Mouse (Mus musculus) embryonic facial prominence, embryonic 15.5 days (tissue): ENCODE data around the gene Marveld2. TPM values are rescaled to one million over a fixed set of nuclear protein-coding genes. Genes with fewer than 3 reads are reported as not detected.

Source experiments
- ATAC-seq: fragments of 200-750 bp; cut with Nextera tagmentation; 2 replicates; pipeline ENCODE4 v1.8.0; 2017; ENCODE audit warnings: low read depth, moderate TSS enrichment; ENCODE audit not compliant: insufficient number of reproducible peaks, low FRiP score, low TSS enrichment
- H3K27ac ChIP-seq: fragments of 300-500 bp; sonication (generic); replicated peaks from 2 replicates; pipeline ENCODE4 v1.5.1; 2015; ENCODE audit warnings: mild to moderate bottlenecking, inconsistent platforms
- H3K27me3 ChIP-seq: fragments of 300-500 bp; sonication (generic); 2 replicates; pipeline ENCODE4 v1.6.1; 2015; ENCODE audit warnings: inconsistent platforms
- H3K36me3 ChIP-seq: fragments of 300-500 bp; sonication (generic); 2 replicates; pipeline ENCODE4 v1.6.1; 2015; ENCODE audit warnings: mild to moderate bottlenecking, inconsistent platforms
- H3K4me1 ChIP-seq: fragments of 300-500 bp; sonication (generic); 2 replicates; pipeline ENCODE4 v1.6.1; 2015; ENCODE audit warnings: inconsistent platforms
- H3K4me2 ChIP-seq: fragments of 300-500 bp; sonication (generic); replicated peaks from 2 replicates; pipeline ENCODE4 v1.6.1; 2015; ENCODE audit warnings: mild to moderate bottlenecking, inconsistent platforms
- H3K4me3 ChIP-seq: fragments of 300-500 bp; sonication (generic); replicated peaks from 2 replicates; pipeline ENCODE4 v1.5.1; 2015; ENCODE audit warnings: mild to moderate bottlenecking, inconsistent platforms
- H3K9ac ChIP-seq: fragments of 300-500 bp; sonication (generic); 2 replicates; pipeline ENCODE4 v1.6.1; 2015; ENCODE audit warnings: inconsistent platforms
- H3K9me3 ChIP-seq: fragments of 300-500 bp; sonication (generic); replicated peaks from 2 replicates; pipeline ENCODE4 v1.6.1; 2016; ENCODE audit warnings: inconsistent platforms
- WGBS: fragments of 180-500 bp; shearing (Covaris S2); methylation state at CpG from one replicate; pipeline ENCODE4 v1.1.7; 2015; 5-methylcytosine and 5-hydroxymethylcytosine counted together
- polyA plus RNA-seq: library from polyadenylated mRNA; unstranded; fragments of >200 nt; fragmentation: Nextera tagmentation; extraction: Ambion mirVana; gene quantifications from 2 replicates; pipeline ENCODE4 v1.2.1, GENCODE M21; 2015

Marveld2 gene
- polyA plus RNA-seq, 1 experiment from 2014 or later, result 8.1 TPM

DNA sequence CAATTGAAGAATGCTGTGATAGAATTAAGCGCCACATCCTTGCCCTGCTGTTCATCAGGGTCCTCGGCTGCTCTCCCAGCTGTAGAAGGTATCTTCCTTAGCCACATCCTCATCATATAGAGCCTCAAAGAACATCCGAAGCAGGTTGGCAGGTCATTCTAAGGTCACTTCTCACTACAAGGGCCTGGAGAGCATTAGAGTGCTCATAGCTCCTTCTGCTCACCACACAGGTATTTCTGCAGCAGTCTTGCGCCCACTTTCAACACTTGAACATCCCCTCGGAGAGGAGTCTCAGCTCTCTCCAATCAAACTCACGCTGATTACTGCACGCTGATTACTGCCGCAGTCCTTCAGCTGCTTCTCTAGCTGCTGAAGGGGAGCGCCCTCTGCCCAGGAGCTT, 57.3 kb downstream of the Marveld2 start:
- no peaks in the 10 kb centered on the region for H3K4me1 ChIP-seq
- ATAC-seq, result no peak
- no peak overlapping the region for H3K9ac ChIP-seq
- no peaks in the 10 kb centered on the region for H3K27me3 ChIP-seq
- H3K4me3 ChIP-seq, result no peak overlapping the region
- no peak overlapping the region for H3K4me2 ChIP-seq
- no peaks in the 10 kb centered on the region for H3K36me3 ChIP-seq
- no peak overlapping the region for H3K27ac ChIP-seq
- no peaks in the 10 kb centered on the region for H3K9me3 ChIP-seq
- 75% methylated on average over 9 of the region's 9 CpGs for WGBS

DNA sequence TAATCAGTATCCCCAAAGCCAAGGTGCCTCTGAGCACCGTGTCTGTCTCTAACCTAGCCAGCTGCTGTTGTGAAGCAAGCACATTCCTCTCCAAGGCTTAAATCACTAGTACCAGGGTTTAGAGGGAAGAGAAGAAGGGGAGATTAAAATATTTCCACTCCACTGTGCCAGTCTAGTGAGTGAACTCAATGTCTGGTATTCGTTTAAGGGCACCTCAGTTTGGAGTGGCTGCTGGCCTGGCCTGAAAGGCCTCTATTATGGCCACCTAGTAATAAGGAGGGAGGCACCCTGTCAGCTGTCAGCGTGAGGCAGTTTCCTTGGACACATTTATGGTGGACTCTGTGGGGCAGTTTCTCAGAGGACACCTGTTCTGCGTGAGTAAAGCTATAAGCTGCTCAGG, 59.8 kb downstream of the Marveld2 start:
- H3K4me1 ChIP-seq, result peaks cover 8% of the 10 kb centered on the region
- no peaks in the 10 kb centered on the region for H3K36me3 ChIP-seq
- H3K9ac ChIP-seq, result no peak overlapping the region
- peaks cover 16% of the 10 kb centered on the region for H3K27me3 ChIP-seq
- 55% methylated on average over 4 of the region's 4 CpGs for WGBS
- H3K4me2 ChIP-seq, result no peak overlapping the region
- no peak overlapping the region for H3K27ac ChIP-seq
- H3K4me3 ChIP-seq, result no peak overlapping the region
- no peak for ATAC-seq
- no peaks in the 10 kb centered on the region for H3K9me3 ChIP-seq

DNA sequence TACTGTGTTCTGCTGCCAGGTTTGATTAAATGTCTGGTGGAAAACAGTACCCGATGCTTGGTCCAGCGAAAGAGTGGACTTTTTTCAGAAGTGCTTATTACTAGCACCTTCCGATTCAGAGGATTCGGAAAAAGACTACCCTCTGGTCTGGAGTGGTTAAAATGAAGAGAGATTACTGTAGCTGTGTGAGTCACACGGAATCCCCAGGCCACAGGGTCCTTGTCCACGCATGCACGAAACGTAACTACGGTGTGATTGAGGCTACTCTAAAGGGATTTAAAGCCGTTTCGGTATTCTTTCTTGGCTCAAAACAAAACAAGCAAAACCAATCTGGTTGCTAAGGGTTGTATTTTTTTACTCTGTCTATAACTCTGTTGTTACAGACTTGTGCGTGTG, 63.7 kb downstream of the Marveld2 start:
- Histone ChIP-seq H3K9me3 (no peaks in the 10 kb centered on the region), H3K9ac (0 out of 2 replicates have a peak overlapping the region, but pooled peaks have one; percentile 26), H3K4me3 (peak overlapping the region; percentile 60), H3K27me3 (peaks cover 38% of the 10 kb centered on the region), H3K27ac (peak overlapping the region; percentile 66; the same call in 1 of the 2 replicates), H3K4me2 (peak overlapping the region; percentile 99), H3K4me1 (peaks cover 16% of the 10 kb centered on the region), H3K36me3 (no peaks in the 10 kb centered on the region)
- WGBS, result 3% methylated on average over 12 of the region's 12 CpGs
- no peak for ATAC-seq

DNA sequence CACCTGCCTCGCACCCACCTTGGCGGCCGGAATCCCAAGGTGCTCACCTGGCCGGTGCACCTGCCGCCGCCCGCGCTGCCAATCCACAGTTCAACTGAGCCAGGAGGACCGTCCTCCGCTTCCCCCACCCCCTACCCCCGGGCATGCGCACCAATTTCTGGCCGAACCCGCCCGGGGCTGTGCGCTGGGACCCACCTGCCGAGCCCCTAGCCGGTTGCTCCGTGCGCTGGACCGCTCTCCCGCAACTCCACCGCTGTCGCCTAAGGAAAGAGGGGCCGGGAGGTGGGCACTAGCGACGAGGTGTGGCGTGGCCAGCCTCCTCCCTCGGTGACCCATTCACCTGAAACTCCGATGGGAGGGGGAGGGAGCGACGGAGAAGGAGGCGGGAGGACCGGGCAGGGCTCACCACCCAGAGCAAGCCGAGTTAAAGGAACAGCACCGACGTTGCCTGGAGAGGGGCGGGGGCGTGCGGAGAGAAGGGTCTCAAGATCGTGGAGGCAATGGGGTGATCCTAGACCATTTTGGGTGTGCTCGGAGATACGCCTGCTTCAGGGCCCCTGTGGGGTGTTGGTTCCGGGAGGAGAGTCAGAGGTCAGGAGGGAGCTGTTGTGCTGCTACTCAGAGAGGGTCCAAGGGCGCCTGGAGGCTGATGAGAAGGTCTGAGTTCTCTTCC, 64.3 kb downstream of the Marveld2 start, which contains the start of gene Ocln:
TSS of gene Ocln (minus strand) at position 350 of the 673 bp plus-strand sequence.
- Histone ChIP-seq H3K4me3 (peak within 1 kb of the TSS; percentile 60), H3K27ac (peak within 1 kb of the TSS; percentile 66), H3K9ac (peak within 1 kb of the TSS; percentile 26), H3K36me3 (no peaks in the 10 kb centered on the region), H3K9me3 (no peaks in the 10 kb centered on the region), H3K27me3 (peaks cover 38% of the 10 kb centered on the region), H3K4me2 (peak within 1 kb of the TSS; percentile 99), H3K4me1 (peaks cover 16% of the 10 kb centered on the region)
- under 1% methylated on average over 45 of the region's 45 CpGs for WGBS
- ATAC-seq, result peak; percentile 76

DNA sequence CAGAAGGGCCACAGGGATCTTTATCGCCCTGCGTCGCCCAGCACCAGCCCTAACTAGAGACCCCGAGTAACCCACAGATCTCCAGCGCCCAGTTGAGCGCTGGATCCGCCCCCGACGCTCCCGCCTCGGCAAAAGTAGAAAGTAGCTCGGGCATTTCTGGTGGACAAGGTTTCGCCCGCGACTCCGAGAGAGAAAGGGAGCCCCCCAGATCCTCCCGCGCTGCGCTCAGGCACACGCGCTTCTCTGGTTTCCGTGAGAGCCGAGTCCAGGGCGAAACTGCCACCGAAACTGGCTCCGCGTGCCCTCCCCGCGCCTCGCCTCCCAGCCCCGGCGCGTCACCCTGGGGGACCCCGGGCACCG, 64.8 kb downstream of the Marveld2 start:
- WGBS, result under 1% methylated on average over 35 of the region's 35 CpGs

DNA sequence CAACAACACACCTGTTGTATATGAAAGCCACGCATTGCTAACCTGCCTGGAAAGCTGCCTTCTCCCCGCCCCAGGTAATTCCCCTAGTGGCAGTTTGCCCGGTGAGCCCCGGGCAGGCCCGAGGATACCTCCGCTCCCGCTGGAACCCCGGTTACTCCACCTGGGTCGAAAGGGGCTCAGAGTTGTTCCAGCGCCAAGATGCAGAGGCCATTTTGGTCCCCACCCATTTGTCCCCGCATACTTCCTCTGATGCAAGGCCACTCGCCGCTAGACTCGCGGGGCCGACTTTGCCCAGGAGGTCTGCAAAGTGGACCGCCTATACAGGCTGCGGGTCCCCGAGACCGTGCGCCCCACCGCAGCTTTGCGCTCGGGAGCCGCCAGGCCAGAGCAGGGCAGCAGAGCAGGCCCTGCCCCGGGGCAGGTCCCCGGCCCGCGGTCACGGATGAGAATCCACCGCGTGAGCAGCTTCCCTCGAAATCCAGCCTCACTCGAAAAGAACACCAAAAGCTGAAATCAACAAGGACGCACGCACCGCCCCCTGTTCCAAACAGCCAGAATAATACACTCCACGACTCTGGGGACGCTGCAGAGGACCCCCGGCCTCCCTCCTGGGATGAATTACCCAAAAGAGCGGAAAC, 65.3 kb downstream of the Marveld2 start:
- Histone ChIP-seq H3K27me3 (peaks cover 38% of the 10 kb centered on the region), H3K4me3 (peak overlapping the region; percentile 60)
- WGBS, result 1% methylated on average over 41 of the region's 41 CpGs

More for the DNA sequence above, 64.8 kb downstream of the Marveld2 start:
- peak; percentile 44; the same call in 1 of the 2 replicates for ATAC-seq
- peaks cover 38% of the 10 kb centered on the region for H3K27me3 ChIP-seq
- H3K4me1 ChIP-seq, result peaks cover 16% of the 10 kb centered on the region
- peak overlapping the region; percentile 66 for H3K27ac ChIP-seq
- no peaks in the 10 kb centered on the region for H3K9me3 ChIP-seq
- peak overlapping the region; percentile 99 for H3K4me2 ChIP-seq
- H3K36me3 ChIP-seq, result no peaks in the 10 kb centered on the region
- H3K4me3 ChIP-seq, result peak overlapping the region; percentile 60
- H3K9ac ChIP-seq, result peak overlapping the region; percentile 26

DNA sequence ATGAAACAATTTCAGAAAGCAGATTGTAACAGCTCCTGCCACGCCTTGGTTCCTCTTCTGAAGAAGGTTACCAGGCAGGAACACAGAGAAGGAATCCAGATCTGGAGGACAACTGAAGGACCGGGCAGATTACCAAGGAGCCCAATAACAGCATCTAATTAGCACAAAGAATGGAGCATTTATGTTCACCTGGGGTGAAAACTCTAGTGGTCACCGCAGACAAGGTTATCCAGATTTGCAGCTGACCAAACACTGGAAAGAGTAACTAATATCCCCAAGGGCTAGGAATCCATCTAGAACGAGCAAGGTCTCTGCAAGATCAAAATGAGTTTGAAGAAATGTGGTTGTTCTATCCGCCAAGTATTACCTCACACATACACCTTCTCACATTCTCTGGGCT, 69.5 kb downstream of the Marveld2 start:
- no peak for ATAC-seq
- Histone ChIP-seq H3K27ac (no peak overlapping the region), H3K4me2 (no peak overlapping the region), H3K4me3 (no peak overlapping the region), H3K27me3 (peaks cover 25% of the 10 kb centered on the region), H3K9me3 (no peaks in the 10 kb centered on the region), H3K36me3 (no peaks in the 10 kb centered on the region), H3K4me1 (peaks cover 10% of the 10 kb centered on the region), H3K9ac (no peak overlapping the region)
- WGBS, result 78% methylated on average over 5 of the region's 5 CpGs

More for the DNA sequence above, 65.3 kb downstream of the Marveld2 start:
- H3K27ac ChIP-seq, result peak overlapping the region; percentile 66; the same call in 1 of the 2 replicates
- H3K9me3 ChIP-seq, result no peaks in the 10 kb centered on the region
- H3K9ac ChIP-seq, result peak overlapping the region; percentile 26
- peak overlapping the region; percentile 99 for H3K4me2 ChIP-seq
- no peaks in the 10 kb centered on the region for H3K36me3 ChIP-seq
- no peak for ATAC-seq
- H3K4me1 ChIP-seq, result peaks cover 16% of the 10 kb centered on the region

Other genes with a start within 250 kb of the Marveld2 start
- gene Naip1, start 164.1 kb downstream of the Marveld2 start, polyA plus RNA-seq, result not detected in 2 replicates
- gene Gtf2h2, start 124.4 kb downstream of the Marveld2 start, polyA plus RNA-seq, result 60.4 and 63.3 TPM in 2 replicates
- 12.8 and 15.1 TPM in 2 replicates for gene Ocln, start 64.3 kb downstream of the Marveld2 start, polyA plus RNA-seq
- 248 and 258 TPM in 2 replicates for gene Ak6, start 34.0 kb upstream of the Marveld2 start, polyA plus RNA-seq
- gene Rad17, start 34.1 kb upstream of the Marveld2 start, polyA plus RNA-seq, result 20.3 and 22.1 TPM in 2 replicates
- gene Taf9, start 34.6 kb upstream of the Marveld2 start, polyA plus RNA-seq, result 18.3 and 18.8 TPM in 2 replicates
- gene Ccdc125, start 52.7 kb upstream of the Marveld2 start, polyA plus RNA-seq, result 3.4 and 3.7 TPM in 2 replicates
- 89.0 and 89.6 TPM in 2 replicates for gene Cdk7, start 114.0 kb upstream of the Marveld2 start, polyA plus RNA-seq
- 120 and 122 TPM in 2 replicates for gene Mrps36, start 127.7 kb upstream of the Marveld2 start, polyA plus RNA-seq
- gene Cenph, start 158.9 kb upstream of the Marveld2 start, polyA plus RNA-seq, result 26.1 and 29.6 TPM in 2 replicates
- gene Ccnb1, start 169.6 kb upstream of the Marveld2 start, polyA plus RNA-seq, result 167 and 170 TPM in 2 replicates
- gene Slc30a5, start 216.5 kb upstream of the Marveld2 start, polyA plus RNA-seq, result 57.2 and 60.0 TPM in 2 replicates